Mouse (Mus musculus): ENCODE data around the gene Pilrb1.
"Not testable (repeated sequence)": the region's sequence is repeated elsewhere in the genome, so short reads cannot be mapped to it uniquely, and the experiment has no call there.

Pilrb1 gene

DNA sequence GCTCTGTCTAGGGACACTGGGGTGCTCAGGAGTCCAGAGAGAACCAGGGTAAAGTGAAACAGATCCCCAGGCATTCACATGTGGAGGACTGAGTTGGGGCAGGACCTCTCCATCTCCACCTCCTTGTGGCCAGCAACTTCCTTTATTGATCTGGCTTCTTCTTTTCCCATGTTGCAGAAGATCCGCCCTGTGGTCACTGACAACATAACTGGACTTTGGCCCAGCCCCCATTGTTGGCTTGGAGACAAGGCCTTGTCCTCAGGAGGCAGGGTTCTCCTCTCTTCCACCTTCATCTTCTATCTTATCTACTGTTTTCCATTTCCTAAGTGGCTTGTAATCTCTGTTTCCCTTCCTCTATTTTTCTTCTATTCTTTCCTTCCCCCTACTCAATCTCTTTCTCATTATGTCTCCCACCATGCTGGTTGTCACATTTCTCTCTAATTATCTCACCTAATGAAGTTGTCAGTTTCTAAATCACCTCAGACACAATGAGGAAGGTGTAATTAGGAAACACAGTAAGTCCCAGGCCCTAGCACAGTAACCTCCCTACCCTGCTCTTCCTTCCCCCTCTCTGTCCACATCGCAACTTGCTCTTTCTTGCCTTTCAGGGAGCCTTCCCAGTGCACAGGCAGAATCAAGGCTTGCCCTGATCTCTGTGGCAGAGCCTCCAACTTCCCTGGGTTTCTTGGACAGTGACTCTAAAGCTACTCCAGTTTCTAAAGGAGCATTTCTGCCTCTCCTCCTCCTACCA is at the start of gene Pilrb1:
Pilrb1 (minus strand) TSS at position 147 of the 751 bp plus-strand sequence.
- DNase-seq = not testable (repeated sequence)

DNA sequence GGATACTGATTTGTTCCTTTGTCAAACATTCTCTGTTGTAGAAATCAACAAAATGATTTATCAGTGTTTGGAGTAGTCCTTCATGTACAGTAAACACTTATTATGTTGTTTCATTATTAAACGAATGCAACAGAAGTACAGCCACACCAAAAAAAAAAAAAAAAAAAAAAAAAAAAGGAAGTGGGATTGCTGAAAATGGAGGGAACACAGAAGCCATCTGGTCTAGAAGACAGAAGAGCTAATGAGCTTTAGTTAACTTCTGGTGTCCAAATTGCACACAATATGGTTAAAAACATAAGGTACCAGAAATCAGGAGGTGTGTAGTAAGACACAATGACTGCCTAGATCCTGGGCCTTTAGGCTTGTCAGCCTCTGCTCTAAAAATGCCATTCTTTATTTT is 39.9 kb upstream of the Pilrb1 start:
- no peak for DNase-seq

- DNase-seq = no peak
Measured at GRCm38 (mm10) chr5:137892954-137893353, 35.0 kb upstream of the Pilrb1 start.

DNA sequence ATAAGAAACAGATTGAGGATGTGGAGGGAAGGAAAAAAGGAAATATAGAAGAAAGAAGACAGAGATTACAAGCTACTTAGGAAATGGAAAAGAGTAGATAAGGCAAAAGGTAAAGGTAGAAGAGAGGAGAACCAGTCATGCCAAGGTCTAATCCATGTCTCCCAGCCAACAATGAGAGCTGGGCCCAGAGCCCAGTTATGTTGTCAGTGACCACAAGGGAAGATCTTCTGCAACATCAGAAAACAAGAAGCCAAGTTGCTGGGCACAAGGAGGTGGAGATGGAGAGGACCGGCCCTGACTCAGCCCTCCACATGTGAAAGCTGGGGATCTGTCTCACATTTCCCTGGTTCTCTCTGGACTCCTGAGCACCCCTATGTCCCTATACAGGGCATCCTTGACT is 29.8 kb upstream of the Pilrb1 start:
- DNase-seq = no peak

- peak; percentile 29 for DNase-seq
Measured at GRCm38 (mm10) chr5:137885894-137886293, 28.0 kb upstream of the Pilrb1 start.

GRCm38 (mm10) chr5:137883345-137883744 is 25.4 kb upstream of the Pilrb1 start:
- no peak for DNase-seq

DNA sequence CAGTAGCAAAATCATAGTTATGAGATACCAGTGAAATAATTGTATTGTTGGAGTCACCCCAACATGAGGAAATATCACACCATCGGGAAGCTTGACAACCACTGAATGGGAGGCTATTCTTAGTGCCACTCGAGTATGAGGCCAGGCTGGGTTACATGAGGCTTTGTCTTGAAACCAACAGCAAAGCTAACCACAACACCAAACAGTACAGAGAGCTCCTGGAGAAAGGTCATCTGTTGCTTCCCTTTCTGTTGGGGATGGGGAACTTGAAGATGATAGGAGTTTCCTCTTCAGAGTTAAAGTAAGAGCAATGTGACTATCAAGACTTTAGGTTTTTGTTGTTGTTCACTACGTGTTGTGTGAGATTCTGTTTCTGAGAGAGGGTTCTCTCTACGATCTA is 25.0 kb upstream of the Pilrb1 start:
- DNase-seq = no peak

- no peak for DNase-seq
Measured at GRCm38 (mm10) chr5:137877860-137878259, 20.0 kb upstream of the Pilrb1 start.

- DNase-seq = no peak
Measured at GRCm38 (mm10) chr5:137875054-137875453, 17.1 kb upstream of the Pilrb1 start.

DNA sequence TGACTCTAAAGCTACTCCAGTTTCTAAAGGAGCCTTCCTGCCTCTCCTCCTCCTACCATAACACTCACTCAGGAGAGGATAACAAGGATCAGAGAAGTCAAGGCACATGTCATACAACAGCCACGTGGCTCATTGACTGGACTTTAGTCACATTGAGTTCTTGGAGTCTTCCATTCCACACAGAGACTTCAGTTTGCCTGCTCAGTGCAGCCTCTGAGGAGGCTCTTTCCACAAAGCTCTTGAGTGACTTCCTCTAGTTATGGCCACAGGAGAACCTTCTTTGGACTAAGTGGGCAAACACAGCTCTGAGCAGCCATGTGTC is 14.4 kb upstream of the Pilrb1 start:
- not testable (repeated sequence) for DNase-seq

- DNase-seq = not testable (repeated sequence)
Measured at GRCm38 (mm10) chr5:137871644-137872380, 13.9 kb upstream of the Pilrb1 start, which contains the start of gene Pilrb2. Pilrb2 (minus strand) TSS chr5:137871815.

DNA sequence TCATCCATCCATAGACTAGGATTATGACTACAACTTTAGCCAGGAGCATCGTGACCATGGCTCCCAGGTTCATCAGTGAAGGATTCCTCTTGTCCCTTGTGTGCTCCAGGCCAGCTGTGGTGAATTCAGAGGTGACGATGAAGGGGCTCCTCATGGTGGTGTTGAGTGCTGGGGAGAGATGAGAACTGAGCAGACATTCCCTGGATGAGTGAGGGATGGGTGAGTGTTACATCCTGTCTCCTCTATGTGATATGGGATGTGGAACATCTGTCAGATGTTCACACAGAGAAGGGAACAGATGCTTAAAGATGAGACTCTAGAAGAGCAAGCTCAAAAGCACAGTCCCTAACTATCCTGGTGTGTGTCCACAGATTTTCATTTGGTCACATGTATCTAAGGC is 10.7 kb upstream of the Pilrb1 start:
- DNase-seq = not testable (repeated sequence)

- DNase-seq = not testable (repeated sequence)
Measured at GRCm38 (mm10) chr5:137864008-137864407, 6.1 kb upstream of the Pilrb1 start.

DNA sequence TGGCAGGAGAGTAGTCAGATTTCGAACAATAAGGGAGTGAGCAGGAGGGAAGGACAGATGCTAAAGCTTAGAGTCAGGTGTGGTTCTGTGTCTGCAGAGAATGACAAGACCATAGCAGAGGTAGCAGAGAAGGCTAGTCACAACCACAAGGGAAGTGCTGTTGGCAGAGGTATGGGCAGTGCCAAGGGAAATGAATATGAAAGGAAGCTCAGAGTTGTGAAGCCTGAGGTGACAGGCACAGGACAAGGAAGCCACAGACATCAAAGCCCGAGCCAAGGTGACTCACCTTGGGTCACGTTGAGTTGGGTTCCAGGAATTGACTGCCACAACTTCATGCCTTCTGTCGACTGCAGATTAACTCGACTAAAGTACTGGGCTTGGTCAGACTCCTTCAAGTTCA is 1.0 kb downstream of the Pilrb1 start:
- DNase-seq = not testable (repeated sequence)

GRCm38 (mm10) chr5:137854907-137855306 is 3.0 kb downstream of the Pilrb1 start:
- not testable (repeated sequence) for DNase-seq

DNA sequence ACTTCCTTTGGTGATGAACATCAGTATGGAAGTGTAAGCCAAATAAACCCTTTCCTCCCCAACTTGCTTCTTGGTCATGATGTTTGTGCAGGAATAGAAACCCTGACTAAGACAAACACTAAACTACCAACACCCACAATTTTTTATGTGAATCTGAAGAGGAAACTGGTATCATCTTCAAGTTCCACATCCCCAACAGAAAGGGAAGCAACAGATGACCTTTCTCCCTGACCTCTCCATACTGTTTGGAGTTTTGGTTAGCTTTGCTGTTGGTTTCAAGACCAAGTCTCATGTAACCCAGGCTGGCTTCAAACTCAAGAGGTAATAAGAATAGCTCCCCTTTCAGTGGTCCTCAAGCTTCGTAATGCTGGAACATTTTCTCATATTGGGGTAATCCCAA is 7.6 kb downstream of the Pilrb1 start:
- not testable (repeated sequence) for DNase-seq

GRCm38 (mm10) chr5:137837110-137837509 is 20.8 kb downstream of the Pilrb1 start:
- not testable (repeated sequence) for DNase-seq

GRCm38 (mm10) chr5:137836611-137837010 is 21.3 kb downstream of the Pilrb1 start:
- DNase-seq = no peak

DNA sequence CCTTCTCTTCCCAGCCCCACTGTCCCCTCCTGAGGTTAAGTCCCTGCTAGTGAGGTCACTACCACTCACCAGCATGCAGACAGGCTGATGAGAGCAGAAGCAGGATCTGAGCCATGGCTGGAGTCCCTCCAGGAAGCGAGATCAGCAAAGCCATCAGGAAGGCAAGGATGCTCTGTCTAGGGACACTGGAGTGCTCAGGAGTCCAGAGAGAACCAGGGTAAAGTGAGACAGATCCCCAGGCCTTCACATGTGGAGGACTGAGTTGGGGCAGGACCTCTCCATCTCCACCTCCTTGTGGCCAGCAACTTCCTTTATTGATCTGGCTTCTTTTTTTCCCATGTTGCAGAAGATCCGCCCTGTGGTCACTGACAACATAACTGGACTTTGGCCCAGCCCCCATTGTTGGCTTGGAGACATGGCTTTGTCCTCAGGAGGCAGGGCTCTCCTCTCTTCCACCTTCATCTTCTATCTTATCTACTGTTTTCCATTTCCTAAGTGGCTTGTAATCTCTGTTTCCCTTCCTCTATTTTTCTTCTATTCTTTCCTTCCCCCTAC is 21.9 kb downstream of the Pilrb1 start, which contains the start of gene Pilra:
Pilra (minus strand) TSS at position 316 of the 555 bp plus-strand sequence.
- DNase-seq = not testable (repeated sequence)

DNA sequence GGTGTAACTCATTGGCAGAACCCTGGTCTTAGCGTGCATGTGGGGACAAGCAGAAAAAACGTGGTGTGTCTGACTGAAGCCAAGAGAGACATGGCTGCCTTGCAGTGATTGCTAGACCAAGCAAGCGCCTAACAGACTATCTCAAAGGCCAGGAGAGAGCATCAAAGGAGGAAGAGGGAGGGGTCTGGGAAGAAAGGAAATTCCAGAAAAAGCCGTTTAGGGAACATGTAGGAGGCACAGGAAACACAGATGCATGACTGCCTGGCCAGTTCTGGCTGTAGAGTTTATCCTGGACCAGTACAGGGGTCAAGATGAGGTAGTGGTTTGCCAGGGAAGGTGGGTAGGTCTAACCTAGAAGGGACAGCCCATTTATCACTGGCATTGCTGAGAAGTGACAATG is 24.4 kb downstream of the Pilrb1 start:
- DNase-seq = no peak

- DNase-seq = no peak
Measured at GRCm38 (mm10) chr5:137831506-137831905, 26.4 kb downstream of the Pilrb1 start.

DNA sequence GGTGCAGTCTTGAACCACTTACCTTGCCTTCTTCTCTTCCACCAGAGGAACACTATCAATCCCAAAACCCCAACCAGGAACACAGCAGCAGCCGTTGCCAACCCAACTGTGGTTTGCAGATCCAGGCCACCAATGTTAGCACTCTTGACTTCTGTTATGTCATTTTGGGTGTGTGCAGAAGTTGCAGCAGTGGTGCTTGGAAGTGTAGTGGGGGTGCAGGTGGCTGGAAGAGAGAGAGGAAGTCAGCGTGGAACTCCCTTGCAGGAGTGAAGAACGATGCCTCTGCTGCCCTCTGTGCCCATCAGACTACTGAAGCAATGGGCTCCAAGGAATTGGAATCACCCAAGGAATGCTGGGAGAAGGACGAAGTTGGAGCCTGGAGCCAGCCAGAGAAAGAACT is 26.8 kb downstream of the Pilrb1 start:
- no peak for DNase-seq

- no peak for DNase-seq
Measured at GRCm38 (mm10) chr5:137830238-137830637, 27.7 kb downstream of the Pilrb1 start.

- no peak for DNase-seq
Measured at GRCm38 (mm10) chr5:137828694-137829093, 29.2 kb downstream of the Pilrb1 start.

Data from cerebellum, adult 9-11 months (tissue).